Mouse (Mus musculus) forebrain, embryonic 14.5 days (tissue): ENCODE data around the gene Gm17720. TPM values are rescaled to one million over a fixed set of nuclear protein-coding genes. Genes with fewer than 3 reads are reported as not detected.
"Not testable (repeated sequence)": the region's sequence is repeated elsewhere in the genome, so short reads cannot be mapped to it uniquely, and the experiment has no call there.

ENCODE experiments used
- ATAC-seq: fragments of 200-750 bp; cut with Nextera tagmentation; 2 replicates; pipeline ENCODE4 v1.8.0; 2017; ENCODE audit warnings: mild to moderate bottlenecking, moderate library complexity
- DNase-seq: peaks from one replicate; pipeline ENCODE4 v3.0.0-alpha.2; 2015; ENCODE audit warnings: low spot score
- H3K27ac ChIP-seq: fragments of 300-500 bp; sonication (generic); 2 replicates; pipeline ENCODE4 v1.5.1; 2014; ENCODE audit warnings: low read depth, mild to moderate bottlenecking, control low read depth, low read length, moderate library complexity
- H3K27me3 ChIP-seq: fragments of 300-500 bp; sonication (generic); replicated peaks from 2 replicates; pipeline ENCODE4 v1.6.1; 2014; ENCODE audit warnings: low read length, control low read depth, mixed read lengths; ENCODE audit not compliant: control insufficient read depth, insufficient read depth
- H3K36me3 ChIP-seq: fragments of 300-500 bp; sonication (generic); 2 replicates; pipeline ENCODE4 v1.6.1; 2014; ENCODE audit warnings: low read length, control low read depth; ENCODE audit not compliant: control insufficient read depth, insufficient read depth
- H3K4me1 ChIP-seq: fragments of 300-500 bp; sonication (generic); 2 replicates; pipeline ENCODE4 v1.6.1; 2014; ENCODE audit warnings: antibody characterized with exemption, low read length, control low read depth; ENCODE audit not compliant: control insufficient read depth, insufficient read depth
- H3K4me2 ChIP-seq: fragments of 300-500 bp; sonication (generic); 2 replicates; pipeline ENCODE4 v1.6.1; 2014; ENCODE audit warnings: mild to moderate bottlenecking, control low read depth, low read length
- H3K4me3 ChIP-seq: fragments of 300-500 bp; sonication (generic); 2 replicates; pipeline ENCODE4 v1.5.1; 2014; ENCODE audit warnings: low read depth, low read length, control low read depth
- H3K9ac ChIP-seq: fragments of 300-500 bp; sonication (generic); 2 replicates; pipeline ENCODE4 v1.6.1; 2014; ENCODE audit warnings: mild to moderate bottlenecking, low read length, control low read depth, moderate library complexity
- H3K9me3 ChIP-seq: fragments of 300-500 bp; sonication (generic); replicated peaks from 2 replicates; pipeline ENCODE4 v1.6.1; 2016; ENCODE audit warnings: low read length, control low read depth, mixed read lengths; ENCODE audit not compliant: control insufficient read depth
- WGBS: fragments of 180-500 bp; shearing (Covaris S2); extraction: QIAGEN DNeasy Blood & Tissue Kit; methylation state at CpG from one replicate; pipeline ENCODE4 v1.1.7; 2014; 5-methylcytosine and 5-hydroxymethylcytosine counted together
- polyA plus RNA-seq: library from polyadenylated mRNA; unstranded; fragments of >200 nt; fragmentation: Nextera tagmentation; extraction: Ambion mirVana; gene quantifications from 2 replicates; pipeline ENCODE4 v1.2.1, GENCODE M21; 2014

Gm17720 gene
- polyA plus RNA-seq, 1 experiment from 2014 or later, result not detected

DNA sequence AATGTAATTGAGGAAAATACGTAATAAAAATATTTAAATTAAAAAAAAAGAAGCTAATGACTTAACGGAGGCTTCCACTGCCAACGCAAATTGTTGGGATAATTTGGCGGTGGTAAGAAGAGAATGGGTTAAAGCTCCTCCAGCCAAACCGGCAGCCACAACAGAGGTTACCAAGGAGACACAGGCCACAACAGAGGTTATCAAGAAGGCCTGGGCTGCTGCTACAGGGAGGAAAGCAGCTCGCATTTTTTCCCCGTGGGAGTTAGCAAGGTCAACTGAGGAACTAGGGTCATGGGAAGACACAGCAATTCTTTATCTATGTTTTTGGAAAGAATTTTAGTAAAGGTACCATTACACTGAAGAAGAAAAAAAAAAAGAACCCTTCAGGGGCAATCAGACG lies 68.8 kb downstream of the Gm17720 start:
- H3K4me2 ChIP-seq, H3K27ac ChIP-seq, DNase-seq, H3K9me3 ChIP-seq, H3K36me3 ChIP-seq, H3K4me1 ChIP-seq, H3K27me3 ChIP-seq, H3K4me3 ChIP-seq, H3K9ac ChIP-seq, ATAC-seq: not testable (repeated sequence)
- WGBS, result 24% methylated on average over 8 of the region's 8 CpGs

Other genes starting within 250 kb of the Gm17720 start
- gene Phlpp2, start 234.2 kb downstream of the Gm17720 start, polyA plus RNA-seq, result 3.7 and 5.0 TPM in 2 replicates
- gene Marveld3, start 140.6 kb downstream of the Gm17720 start, polyA plus RNA-seq, result 0.79 and 1.3 TPM in 2 replicates
- gene Tat, start 112.3 kb downstream of the Gm17720 start, polyA plus RNA-seq, result not detected in 2 replicates
- gene Chst4, start 63.0 kb downstream of the Gm17720 start, polyA plus RNA-seq, result not detected in 2 replicates
- gene Zfp612, start 23.0 kb downstream of the Gm17720 start, polyA plus RNA-seq, result 16.4 and 17.4 TPM in 2 replicates
- gene Gm21964, start 1.5 kb downstream of the Gm17720 start, polyA plus RNA-seq, result not detected in 2 replicates
- 93.2 and 128 TPM in 2 replicates for gene Calb2, start 65.5 kb upstream of the Gm17720 start, polyA plus RNA-seq
- 12.9 and 14.4 TPM in 2 replicates for gene Cmtr2, start 112.9 kb upstream of the Gm17720 start, polyA plus RNA-seq
- 0.13 and 0.38 TPM in 2 replicates for gene Hydin, start 164.2 kb upstream of the Gm17720 start, polyA plus RNA-seq